Mouse (Mus musculus) brown adipose tissue, adult 24 weeks (tissue): ENCODE results near the gene Gucy2g. TPM values are rescaled to one million over a fixed set of nuclear protein-coding genes. Genes with fewer than 3 reads are reported as not detected.

Experiments
- H3K27ac ChIP-seq: fragments of 200-500 bp; replicated peaks from 2 replicates; pipeline ENCODE4 v1.5.1; 2012; ENCODE audit warnings: low read depth, mild to moderate bottlenecking, low read length
- H3K4me1 ChIP-seq: fragments of 200-500 bp; 2 replicates; pipeline ENCODE4 v1.6.1; 2012; ENCODE audit warnings: low read length, mixed read lengths; ENCODE audit not compliant: control insufficient read depth, insufficient read depth, insufficient read length
- H3K4me3 ChIP-seq: fragments of 200-500 bp; 2 replicates; pipeline ENCODE4 v1.5.1; 2012; ENCODE audit warnings: low read depth, mild to moderate bottlenecking, low read length, moderate library complexity; ENCODE audit not compliant: insufficient read depth
- polyA plus RNA-seq: library from polyadenylated mRNA; stranded (reverse); fragments of >200 nt; gene quantifications from 2 replicates; pipeline ENCODE4 v1.2.4, GENCODE M21; 2012; ENCODE audit not compliant: missing spikeins, insufficient read depth, insufficient read length

The Gucy2g gene
- polyA plus RNA-seq, 1 experiment: not detected

DNA sequence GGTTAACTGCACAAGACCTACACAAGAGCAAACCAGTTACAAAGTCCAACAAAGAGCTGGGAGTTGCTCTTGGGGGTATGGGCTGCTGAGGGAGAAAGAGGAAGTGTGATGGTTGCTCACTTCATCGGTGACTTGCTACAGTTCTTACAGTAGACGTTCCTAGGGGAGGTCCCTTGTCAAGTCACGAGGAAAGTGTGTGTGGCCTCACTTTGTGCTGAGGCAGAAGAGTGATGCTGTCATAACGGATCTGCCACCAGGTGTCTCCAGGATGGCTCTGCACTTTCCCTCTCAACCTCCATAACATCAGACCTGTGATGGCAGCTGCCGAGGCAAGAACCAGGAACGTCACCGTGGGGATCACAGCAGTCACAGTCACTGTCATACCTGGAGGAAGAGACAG lies 13.9 kb downstream of the Gucy2g start:
- Histone ChIP-seq H3K4me3 (no peak overlapping the region), H3K27ac (no peak overlapping the region), H3K4me1 (peaks cover 1% of the 10 kb centered on the region)

DNA sequence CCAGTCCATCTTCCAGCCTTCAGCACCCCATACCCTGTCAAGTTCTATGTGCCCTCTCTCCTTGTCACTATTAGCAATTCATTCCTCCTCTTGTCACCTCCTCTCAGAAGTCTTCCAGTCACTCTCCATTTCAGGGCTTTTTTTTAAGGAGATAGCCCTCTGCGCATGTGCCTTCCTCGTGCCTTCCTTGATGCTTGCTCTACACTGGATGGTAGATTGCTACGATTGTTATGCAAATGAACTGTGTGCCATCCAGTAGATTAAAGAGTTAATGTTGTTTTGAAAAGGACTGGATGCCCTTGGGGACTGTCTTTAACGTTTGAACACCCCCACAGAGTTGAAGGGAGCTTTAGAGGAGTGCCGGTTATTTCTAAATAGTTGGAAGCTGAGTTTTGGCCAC lies 14.4 kb downstream of the Gucy2g start:
- Histone ChIP-seq H3K4me1 (no peaks in the 10 kb centered on the region), H3K27ac (no peak overlapping the region), H3K4me3 (no peak overlapping the region)

DNA sequence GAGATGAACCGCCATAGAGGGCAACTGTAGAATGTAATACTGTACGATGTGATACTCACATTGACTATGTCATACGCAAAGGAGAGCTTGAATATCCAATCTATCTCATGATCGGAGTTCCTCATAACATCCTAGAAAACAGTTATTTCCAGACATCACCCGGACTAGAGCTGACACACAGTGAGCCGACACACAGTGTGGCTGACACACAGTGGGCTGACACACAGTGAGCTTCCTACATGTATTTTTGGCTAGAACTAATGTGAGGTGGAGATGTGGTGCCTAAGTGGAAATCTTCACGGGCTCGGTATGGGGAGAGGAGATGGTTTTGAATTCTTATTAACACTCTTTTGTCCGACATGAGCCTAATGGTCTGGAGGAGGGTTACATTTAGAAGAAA lies 18.8 kb downstream of the Gucy2g start:
- H3K27ac ChIP-seq: no peak overlapping the region
- no peak overlapping the region for H3K4me3 ChIP-seq
- H3K4me1 ChIP-seq: no peaks in the 10 kb centered on the region

DNA sequence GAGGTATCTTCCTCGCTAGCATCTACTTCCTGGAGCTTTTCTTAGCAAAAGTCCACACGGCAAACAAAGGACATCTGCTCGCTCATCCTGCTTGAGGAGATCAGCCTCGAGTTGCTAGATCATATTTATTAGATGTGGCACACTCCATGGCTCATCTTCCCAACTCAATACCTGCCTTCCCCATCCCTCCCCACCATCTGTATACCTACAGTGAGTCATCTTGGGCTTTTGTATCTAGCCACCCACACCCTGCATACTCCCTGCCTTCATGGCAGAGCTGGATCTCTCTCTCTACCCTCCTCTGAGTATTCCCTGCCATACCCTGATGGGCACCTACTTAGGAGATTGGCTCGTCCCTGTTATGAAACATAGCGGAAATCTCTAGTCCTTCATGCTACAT lies 19.8 kb downstream of the Gucy2g start:
- Histone ChIP-seq H3K4me3 (no peak overlapping the region), H3K27ac (no peak overlapping the region), H3K4me1 (no peaks in the 10 kb centered on the region)

DNA sequence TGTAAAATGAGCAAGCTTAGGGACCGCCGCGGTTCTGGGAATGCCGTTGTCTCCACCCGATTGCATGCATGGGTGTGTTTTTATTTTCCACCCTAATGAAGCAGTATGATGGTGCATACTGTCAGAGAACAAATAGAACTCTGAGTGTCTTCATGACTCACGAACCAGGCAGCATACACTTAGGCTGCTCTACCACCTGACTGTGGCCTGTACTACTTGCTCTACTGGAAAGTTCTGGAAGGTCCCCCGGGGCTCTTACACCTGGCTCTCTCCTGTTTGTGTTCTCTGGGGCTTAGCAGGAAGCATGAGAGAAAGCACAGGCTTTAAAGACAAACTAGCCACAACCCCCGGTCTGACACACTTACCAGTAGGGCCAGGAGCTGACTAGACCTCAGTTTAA lies 21.7 kb downstream of the Gucy2g start:
- H3K27ac ChIP-seq: no peak overlapping the region
- no peaks in the 10 kb centered on the region for H3K4me1 ChIP-seq
- H3K4me3 ChIP-seq: no peak overlapping the region

DNA sequence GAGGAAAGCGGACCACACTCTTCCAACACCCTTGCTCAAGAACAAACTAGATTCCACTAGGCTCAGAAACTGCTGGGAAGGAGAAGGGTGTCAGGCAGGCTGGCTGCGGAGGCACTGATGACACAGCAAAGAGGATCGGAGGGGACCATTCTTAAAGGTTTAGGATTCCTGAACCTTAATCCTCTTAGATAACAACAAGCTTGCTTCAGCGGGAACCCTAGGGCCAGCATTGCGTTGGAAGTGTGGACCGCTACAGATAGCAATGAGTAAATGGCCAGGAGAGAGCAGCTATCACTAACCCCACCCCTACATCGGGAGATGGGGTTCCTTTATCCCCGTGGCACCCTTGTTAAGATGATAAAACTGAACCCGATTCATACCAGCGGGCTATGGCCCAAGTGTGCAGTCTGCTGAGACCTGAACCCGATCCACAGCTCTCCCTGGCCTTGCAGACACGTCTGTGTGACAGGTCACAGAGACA lies 22.3 kb downstream of the Gucy2g start:
- no peak overlapping the region for H3K4me3 ChIP-seq
- H3K4me1 ChIP-seq: no peaks in the 10 kb centered on the region
- no peak overlapping the region for H3K27ac ChIP-seq

DNA sequence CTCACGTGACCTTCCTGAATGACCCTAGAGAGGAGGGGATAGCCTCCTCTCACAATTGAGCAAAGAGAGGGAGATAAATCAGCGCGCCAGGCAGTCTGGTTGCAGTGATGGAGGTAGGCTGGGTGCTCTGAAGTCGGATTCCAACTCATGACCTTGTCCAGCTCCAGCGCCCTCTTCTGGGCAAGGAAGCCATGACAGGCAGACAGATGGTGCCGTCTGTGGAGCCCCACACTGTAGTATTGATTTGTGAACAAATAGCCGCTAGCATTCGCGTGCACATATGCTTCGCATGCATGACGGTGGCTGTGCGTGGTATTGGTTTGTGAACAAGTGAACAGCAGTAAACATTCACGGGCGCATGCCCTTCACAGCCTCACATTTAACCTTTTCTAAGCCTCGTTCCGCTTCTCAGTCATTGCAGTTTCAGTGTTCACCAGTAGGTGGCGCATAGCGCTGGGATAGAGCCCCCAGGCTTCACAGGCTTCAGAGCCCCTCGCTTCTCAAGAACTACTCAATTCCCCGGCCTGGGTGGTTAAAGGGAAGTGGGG lies 22.8 kb downstream of the Gucy2g start:
- Histone ChIP-seq H3K4me3 (peak overlapping the region; percentile 57), H3K4me1 (no peaks in the 10 kb centered on the region), H3K27ac (no peak overlapping the region)

DNA sequence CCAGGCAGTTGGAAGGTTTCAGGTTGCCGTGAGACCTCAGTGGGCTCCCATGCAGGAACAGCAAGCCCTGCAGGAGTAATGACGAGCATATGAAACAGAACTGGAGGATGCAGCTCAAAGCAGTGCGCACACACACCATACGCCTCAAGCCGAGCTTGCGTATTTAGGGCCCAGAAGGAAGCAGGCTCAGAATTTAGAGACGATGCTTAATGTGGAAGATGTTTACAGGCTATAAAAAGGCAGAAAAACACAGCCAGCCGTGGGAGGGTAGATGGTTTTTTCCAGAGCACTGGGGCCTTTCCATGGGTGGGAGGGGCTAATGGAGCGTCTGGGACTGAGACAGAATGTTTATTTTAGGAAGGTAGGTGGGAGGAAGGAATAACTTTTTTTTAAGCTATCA lies 23.7 kb downstream of the Gucy2g start:
- Histone ChIP-seq H3K4me1 (no peaks in the 10 kb centered on the region), H3K27ac (no peak overlapping the region), H3K4me3 (no peak overlapping the region)

DNA sequence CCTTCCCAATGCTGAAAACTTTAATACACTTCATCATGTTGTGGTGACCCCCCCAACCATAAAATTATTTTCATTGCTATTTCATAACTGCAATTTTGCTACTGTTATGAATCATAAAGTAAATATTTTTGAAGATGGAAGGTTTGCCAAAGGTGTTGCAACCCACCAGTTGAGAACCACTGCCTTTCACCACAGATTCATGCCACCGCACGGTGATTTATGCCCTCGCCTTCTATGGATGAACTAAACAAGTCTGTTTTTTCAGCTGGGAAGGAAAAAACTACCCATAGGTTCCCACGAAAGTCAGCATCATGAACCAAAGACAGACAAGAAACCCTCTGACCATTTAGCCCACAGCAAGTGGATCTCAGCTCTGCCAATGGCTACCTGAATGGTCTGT lies 24.2 kb downstream of the Gucy2g start:
- Histone ChIP-seq H3K4me1 (no peaks in the 10 kb centered on the region), H3K4me3 (no peak overlapping the region), H3K27ac (no peak overlapping the region)

DNA sequence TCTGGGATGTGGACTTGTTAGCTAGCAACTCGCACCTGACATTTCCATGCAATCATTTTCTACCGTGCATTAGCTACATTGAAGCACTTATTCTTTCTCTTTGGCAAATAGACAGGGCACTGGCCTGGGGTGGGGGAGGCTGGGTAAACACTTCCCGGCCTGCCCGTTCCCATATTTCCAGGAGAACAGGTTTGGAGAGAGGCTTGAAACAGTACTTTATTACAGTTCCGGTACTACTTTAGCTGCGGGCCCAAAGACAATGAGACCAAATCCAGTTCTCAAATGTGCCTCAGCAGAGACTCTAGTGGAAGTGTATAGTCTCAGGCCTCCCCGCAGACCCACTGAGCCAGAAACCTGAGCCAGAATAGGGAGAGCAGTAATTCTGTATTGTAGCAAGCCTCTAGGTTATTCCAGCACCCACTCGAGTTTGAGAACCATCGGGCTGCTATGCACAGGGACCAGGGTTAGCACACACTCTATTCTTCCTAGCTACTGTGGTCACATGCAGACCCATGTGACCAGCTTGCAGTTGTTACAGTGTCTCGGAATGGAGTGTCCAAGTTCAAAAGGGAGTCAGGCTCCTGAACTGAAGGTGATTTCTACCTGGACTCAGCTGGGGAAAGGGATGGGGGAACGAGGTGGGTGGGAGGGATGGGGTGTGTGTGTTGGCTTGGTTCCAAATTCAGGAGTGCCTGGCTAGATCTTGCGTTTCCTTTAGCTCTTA lies 27.3 kb downstream of the Gucy2g start:
- Histone ChIP-seq H3K4me3 (no peak overlapping the region), H3K4me1 (no peaks in the 10 kb centered on the region), H3K27ac (no peak overlapping the region)

DNA sequence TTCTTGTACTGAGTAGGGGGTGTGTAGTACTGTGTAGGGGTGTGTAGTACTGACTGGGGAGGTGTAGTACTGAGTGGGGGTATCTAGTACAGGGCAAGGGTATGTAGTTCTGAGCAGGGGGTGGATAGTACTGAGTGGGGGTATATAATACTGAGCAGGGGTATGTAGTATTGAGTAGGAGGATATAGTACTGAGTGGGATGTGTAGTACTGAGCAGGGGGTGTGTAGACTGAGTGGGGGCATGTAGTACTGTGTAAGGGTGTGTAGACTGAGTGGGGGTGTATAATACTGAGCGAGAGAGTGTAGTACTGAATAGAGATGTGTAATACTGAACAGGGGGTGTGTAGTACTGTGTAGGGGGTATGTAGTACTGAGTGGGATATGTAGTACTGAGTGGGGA lies 29.3 kb downstream of the Gucy2g start:
- H3K27ac ChIP-seq: no peak overlapping the region
- H3K4me3 ChIP-seq: no peak overlapping the region
- H3K4me1 ChIP-seq: no peaks in the 10 kb centered on the region

DNA sequence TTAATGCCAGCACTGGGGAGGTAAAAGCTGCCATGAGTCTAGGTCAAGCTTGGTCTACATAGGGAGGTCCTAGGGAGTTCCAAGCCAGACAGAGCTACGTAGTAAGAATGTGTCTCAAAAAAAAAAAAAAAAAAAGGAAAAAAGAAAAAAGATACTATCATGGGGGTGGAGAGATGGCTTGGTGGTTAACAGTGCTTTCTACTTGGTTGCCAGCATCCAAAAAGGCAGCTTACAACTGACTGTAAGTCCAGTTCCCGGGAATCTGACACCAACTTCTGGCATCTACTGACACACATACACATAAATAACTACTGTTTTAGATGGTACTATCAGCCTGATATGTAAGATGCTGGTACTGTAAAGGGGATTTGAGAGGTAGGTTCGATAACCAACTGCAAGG lies 32.0 kb downstream of the Gucy2g start:
- Histone ChIP-seq H3K4me1 (no peaks in the 10 kb centered on the region), H3K4me3 (no peak overlapping the region), H3K27ac (no peak overlapping the region)

DNA sequence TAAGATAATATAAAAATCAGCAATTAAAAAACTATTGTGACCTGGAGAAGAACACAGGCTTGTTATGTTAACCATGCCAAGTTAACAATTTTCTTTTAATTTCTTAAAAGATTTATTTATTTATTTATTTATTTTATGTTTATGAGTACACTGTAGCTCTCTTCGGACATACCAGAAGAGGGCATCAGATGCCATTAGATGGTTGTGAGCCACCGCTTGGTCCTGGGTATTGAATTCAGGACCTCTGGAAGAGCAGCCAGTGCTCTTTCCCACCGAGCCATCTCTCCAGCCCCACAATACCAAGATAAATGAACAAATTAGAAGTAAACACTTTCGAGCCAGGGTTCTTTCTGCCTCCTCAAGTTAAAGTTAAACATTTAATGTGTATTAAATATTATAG lies 32.4 kb downstream of the Gucy2g start:
- H3K4me3 ChIP-seq: no peak overlapping the region

DNA sequence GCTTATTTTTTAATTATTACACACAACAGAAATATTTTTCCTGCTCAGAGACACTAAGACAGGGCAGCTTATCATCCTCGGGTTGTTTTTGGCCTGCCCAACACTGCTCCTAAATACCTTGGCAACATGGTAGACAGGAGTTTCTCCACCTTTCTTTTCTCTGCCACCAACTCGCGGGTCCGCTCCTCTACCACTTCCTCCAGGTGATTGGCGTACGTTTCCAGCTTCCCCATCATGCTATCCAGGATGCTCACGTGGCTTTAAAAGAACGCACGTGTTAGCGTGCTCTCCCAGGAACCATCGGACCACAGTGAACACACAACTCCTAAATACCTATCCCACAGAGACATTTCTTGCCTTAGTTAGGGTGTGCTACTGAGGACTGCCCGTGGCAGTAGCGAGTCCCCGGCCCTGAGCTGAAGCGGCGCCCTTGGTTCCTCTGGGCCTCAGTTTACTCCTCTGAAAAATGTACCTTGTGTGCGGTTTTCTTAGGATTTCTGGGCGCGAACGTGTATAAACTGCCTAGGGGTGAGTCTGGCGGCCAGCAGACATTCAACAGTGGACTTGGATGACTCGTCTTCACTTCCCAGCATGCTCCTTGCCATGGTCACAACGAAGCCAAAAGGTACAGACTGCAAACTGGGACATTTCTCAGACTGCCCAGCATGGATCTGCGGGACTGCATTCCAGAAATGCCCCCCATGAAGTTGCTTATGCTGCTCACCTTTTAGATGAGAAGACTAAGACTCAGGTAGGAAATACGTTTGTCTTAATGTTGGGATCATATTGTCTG lies 33.1 kb downstream of the Gucy2g start:
- no peaks in the 10 kb centered on the region for H3K4me1 ChIP-seq
- H3K4me3 ChIP-seq: no peak overlapping the region
- no peak overlapping the region for H3K27ac ChIP-seq

More for the DNA sequence above, 32.4 kb downstream of the Gucy2g start:
- no peak overlapping the region for H3K27ac ChIP-seq
- H3K4me1 ChIP-seq: no peaks in the 10 kb centered on the region

DNA sequence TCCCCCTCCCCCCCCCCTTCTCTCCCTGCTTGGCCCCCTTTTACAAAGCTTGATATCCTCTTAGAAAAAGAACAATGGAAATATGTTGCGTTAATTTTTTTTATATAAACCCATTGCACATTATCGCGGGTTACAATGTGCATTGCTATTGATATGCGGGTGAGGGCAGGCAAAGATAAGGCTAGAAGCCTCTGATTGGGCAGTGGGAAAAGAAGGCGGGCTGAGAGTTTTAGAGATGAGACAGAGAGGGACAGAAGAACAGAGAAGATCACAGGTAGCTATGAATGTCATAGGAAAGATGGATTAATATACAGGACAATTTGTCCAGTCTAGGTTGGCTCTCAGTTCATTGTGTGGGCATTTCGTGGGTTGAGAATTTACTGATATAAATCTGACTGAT lies 33.8 kb downstream of the Gucy2g start:
- no peak overlapping the region for H3K4me3 ChIP-seq
- no peaks in the 10 kb centered on the region for H3K4me1 ChIP-seq
- no peak overlapping the region for H3K27ac ChIP-seq
